Mouse (Mus musculus) heart, embryonic 14.5 days (tissue): ENCODE results near the gene Gm266. TPM values are rescaled to one million over a fixed set of nuclear protein-coding genes. Genes with fewer than 3 reads are reported as not detected.
A peak's percentile ranks its signal among the peaks of the same experiment; 100 is the strongest.

Source experiments
- ATAC-seq: fragments of 200-750 bp; cut with Nextera tagmentation; 2 replicates; pipeline ENCODE4 v1.8.0; 2017; ENCODE audit warnings: low read depth, moderate TSS enrichment; ENCODE audit not compliant: insufficient number of reproducible peaks, insufficient read depth, low FRiP score
- H3K27ac ChIP-seq, 2 experiments: fragments of 200-500 bp in 1 of 2; fragments of 300-500 bp in 1 of 2; sonication (generic) in 1 of 2; replicated peaks in 1 of 2; 2 replicates each; pipeline ENCODE4 v1.5.1; 2012 to 2014; ENCODE audit warnings: low read depth in 2 of 2, low read length in 2 of 2, control low read depth in 1 of 2, mild to moderate bottlenecking in 1 of 2, mixed read lengths in 1 of 2; ENCODE audit not compliant: control insufficient read depth in 1 of 2, insufficient read depth in 1 of 2
- H3K27me3 ChIP-seq: fragments of 300-500 bp; sonication (generic); 2 replicates; pipeline ENCODE4 v1.6.1; 2014; ENCODE audit warnings: mild to moderate bottlenecking, low read length, control low read depth; ENCODE audit not compliant: control insufficient read depth, insufficient read depth
- H3K36me3 ChIP-seq: fragments of 300-500 bp; sonication (generic); 2 replicates; pipeline ENCODE4 v1.6.1; 2014; ENCODE audit warnings: mild to moderate bottlenecking, control low read depth, low read length, mixed read lengths; ENCODE audit not compliant: control insufficient read depth, insufficient read depth
- H3K4me1 ChIP-seq, 2 experiments: fragments of 200-500 bp in 1 of 2; fragments of 300-500 bp in 1 of 2; sonication (generic) in 1 of 2; 2 replicates each; pipeline ENCODE4 v1.6.1; 2012 to 2014; ENCODE audit warnings: low read length in 2 of 2, control low read depth in 1 of 2, mixed read lengths in 1 of 2; ENCODE audit not compliant: control insufficient read depth in 2 of 2, insufficient read depth in 2 of 2
- H3K4me2 ChIP-seq: fragments of 300-500 bp; sonication (generic); 2 replicates; pipeline ENCODE4 v1.6.1; 2014; ENCODE audit warnings: mild to moderate bottlenecking, low read length
- H3K4me3 ChIP-seq, 2 experiments: fragments of 200-500 bp in 1 of 2; fragments of 300-500 bp in 1 of 2; sonication (generic) in 1 of 2; 2 replicates each; pipeline ENCODE4 v1.5.1; 2012 to 2014; ENCODE audit warnings: low read length in 2 of 2, mild to moderate bottlenecking in 2 of 2, control low read depth in 1 of 2, low read depth in 1 of 2, moderate library complexity in 1 of 2; ENCODE audit not compliant: control insufficient read depth in 1 of 2, insufficient read depth in 1 of 2
- H3K9ac ChIP-seq: fragments of 300-500 bp; sonication (generic); 2 replicates; pipeline ENCODE4 v1.6.1; 2014; ENCODE audit warnings: mild to moderate bottlenecking, low read length
- H3K9me3 ChIP-seq: fragments of 300-500 bp; sonication (generic); 2 replicates; pipeline ENCODE4 v1.6.1; 2016; ENCODE audit warnings: low read length, control low read depth; ENCODE audit not compliant: control insufficient read depth
- whole genome bisulfite sequencing: fragments of 180-500 bp; shearing (Covaris S2); extraction: QIAGEN DNeasy Blood & Tissue Kit; methylation state at CpG from one replicate; pipeline ENCODE4 v1.1.7; 2014; 5-methylcytosine and 5-hydroxymethylcytosine counted together
- polyA plus RNA-seq: library from polyadenylated mRNA; unstranded; fragments of >200 nt; fragmentation: Nextera tagmentation; extraction: Ambion mirVana; gene quantifications from 2 replicates; pipeline ENCODE4 v1.2.1, GENCODE M21; 2014

The Gm266 gene
- polyA plus RNA-seq, 1 experiment from 2014 or later = 1.4 TPM

DNA sequence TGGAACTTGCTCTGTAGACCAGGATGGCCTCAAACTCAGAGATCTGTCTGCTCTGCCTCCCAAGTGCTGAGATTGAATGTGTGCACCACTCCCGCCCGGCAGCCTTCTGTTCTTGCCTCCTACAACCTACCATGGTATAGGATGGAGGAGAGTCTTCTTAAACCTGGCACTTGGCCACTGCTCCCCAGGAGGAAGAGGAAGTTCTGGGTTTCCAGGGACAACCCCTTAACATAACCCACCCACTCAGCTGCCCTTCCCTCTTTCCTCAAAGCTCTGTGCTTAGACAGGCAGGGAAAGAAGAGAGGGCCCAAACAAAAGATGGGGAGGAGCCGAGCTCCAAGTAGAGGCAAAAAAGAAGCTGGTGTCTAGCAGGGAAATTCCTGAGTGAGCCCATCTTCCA is 44.1 kb downstream of the Gm266 start:
- Histone ChIP-seq H3K27ac (no peak overlapping the region), H3K9me3 (no peaks in the 10 kb centered on the region), H3K4me2 (no peak overlapping the region), H3K27me3 (peaks cover 73% of the 10 kb centered on the region), H3K36me3 (no peaks in the 10 kb centered on the region), H3K4me3 (no peak overlapping the region), H3K9ac (no peak overlapping the region), H3K4me1 (peaks cover 9 to 21% of the 10 kb centered on the region in 2 experiments)
- 64% methylated on average over 3 of the region's 3 CpGs for WGBS
- no peak for ATAC-seq

DNA sequence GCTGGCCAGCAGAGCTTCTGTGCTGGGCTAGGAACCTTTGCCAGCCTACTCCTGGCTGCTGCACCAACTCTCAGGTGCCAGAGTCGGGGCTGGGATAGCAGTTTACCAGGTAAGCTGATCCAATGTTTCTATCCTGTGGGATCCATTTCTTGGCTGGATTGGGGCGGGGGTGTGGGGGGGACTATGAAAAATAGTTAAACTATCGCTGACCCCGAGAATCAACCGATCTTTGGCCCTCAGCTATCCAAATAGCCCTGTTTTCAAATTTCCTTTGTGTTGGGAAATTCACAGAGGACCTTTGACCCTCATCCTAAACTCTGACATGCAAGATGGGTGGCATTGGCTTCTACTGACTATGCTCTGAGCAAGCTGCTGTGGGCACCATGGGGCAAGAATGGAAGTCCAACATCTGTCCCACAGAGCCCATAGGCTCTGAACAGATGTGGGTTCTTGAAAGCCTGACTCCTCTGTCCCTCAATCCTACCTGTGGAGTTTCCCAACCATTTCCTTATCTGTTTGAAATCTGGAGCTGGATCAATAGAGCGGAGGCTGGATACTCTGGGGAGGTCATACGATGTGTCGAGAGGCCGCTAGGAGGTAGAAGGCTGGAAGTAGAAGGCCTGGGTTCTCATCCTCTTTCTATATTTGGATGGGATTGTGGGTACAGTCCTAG is 44.8 kb downstream of the Gm266 start:
- Histone ChIP-seq H3K4me3 (no peak overlapping the region), H3K4me1 (peaks cover 9 to 22% of the 10 kb centered on the region in 2 experiments), H3K4me2 (no peak overlapping the region), H3K27me3 (peaks cover 66% of the 10 kb centered on the region), H3K27ac (no peak overlapping the region), H3K9me3 (no peaks in the 10 kb centered on the region), H3K9ac (no peak overlapping the region), H3K36me3 (no peaks in the 10 kb centered on the region)
- 90% methylated on average over 9 of the region's 9 CpGs for WGBS
- no peak for ATAC-seq

DNA sequence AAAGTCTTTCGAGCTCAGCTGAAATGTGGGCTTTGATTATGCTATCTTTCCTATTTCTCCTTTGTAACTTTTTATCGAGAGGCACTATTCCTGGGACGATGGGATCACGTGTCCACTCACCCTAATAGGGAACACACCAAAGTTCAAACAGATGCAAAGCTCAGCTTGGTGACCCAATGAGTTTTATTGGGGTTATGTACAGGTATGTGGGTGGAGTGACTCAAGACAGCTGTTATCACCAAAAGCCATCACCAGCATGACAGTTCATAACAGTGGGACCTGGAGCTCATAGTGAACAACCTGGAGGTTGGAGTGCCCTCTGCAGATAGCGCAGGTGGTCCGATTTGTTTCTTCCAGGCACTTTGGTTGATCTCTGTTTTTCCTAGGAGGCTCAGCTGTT is 46.8 kb downstream of the Gm266 start:
- H3K4me1 ChIP-seq = peaks cover 15 to 31% of the 10 kb centered on the region in 2 experiments
- no peaks in the 10 kb centered on the region for H3K36me3 ChIP-seq
- peaks cover 51% of the 10 kb centered on the region for H3K27me3 ChIP-seq
- no peak for ATAC-seq
- 82% methylated on average over 6 of the region's 6 CpGs for WGBS
- no peak overlapping the region for H3K27ac ChIP-seq
- H3K4me3 ChIP-seq = no peak overlapping the region
- no peak overlapping the region for H3K9ac ChIP-seq
- no peaks in the 10 kb centered on the region for H3K9me3 ChIP-seq
- no peak overlapping the region for H3K4me2 ChIP-seq

DNA sequence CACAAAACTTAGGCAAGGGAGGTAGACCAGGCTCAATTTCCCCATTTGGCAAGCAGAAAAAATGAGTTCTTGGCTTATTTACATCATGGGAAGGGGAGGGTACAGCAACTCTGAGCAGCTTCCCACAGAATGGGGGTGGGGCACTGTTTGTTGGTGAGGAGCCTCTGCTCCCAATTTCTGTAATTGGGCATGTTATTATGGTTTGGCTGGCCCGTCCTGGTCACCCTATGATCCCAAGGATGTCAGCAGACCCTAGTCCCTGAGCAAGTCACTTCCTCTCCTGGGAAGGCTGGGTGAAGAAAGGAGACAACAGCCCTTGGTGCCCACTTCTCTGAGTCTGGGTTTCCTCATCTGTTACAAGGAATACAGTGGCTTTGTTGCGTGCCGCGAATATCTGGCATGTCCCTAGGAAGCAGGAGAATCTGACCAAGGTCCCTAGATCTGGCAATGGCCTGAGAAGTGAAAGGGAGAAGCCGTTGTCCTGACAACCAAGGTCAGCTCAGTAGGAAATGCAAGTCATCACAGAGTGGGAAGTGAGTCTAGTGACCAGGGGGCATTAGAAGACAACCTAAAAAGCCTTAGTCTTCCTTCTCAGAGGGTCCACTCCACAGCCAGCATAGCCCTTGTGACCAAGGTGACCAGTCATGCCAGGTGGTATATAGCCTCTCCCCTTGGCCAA is 48.3 kb downstream of the Gm266 start:
- peaks cover 45% of the 10 kb centered on the region for H3K27me3 ChIP-seq
- no peak for ATAC-seq
- 67% methylated on average over 5 of the region's 5 CpGs for WGBS

DNA sequence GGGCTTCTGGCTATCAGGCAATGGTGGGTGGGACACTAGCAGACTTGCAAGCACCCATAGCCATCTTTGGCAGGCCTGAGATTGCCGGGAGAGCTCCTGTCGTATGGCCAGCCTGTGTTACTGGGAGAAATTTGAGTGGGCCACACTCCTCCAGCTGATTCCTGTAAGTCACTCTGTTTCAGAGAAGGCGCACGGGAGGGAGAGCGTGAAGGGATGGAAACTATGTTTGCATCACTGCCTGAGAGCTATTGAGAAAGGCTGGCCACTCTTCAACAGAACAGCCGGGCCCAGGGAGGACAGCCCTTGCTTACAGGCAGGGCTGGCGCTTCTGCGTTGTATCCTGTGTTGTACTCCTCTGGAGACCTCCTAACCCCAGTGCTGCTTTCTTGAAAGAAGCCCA is 49.0 kb downstream of the Gm266 start:
- no peak overlapping the region for H3K4me2 ChIP-seq
- H3K27ac ChIP-seq = no peak overlapping the region
- WGBS = 49% methylated on average over 8 of the region's 8 CpGs
- peaks cover 9 to 24% of the 10 kb centered on the region in 2 experiments for H3K4me1 ChIP-seq
- ATAC-seq = no peak
- H3K9me3 ChIP-seq = no peaks in the 10 kb centered on the region
- peaks cover 45% of the 10 kb centered on the region for H3K27me3 ChIP-seq
- H3K4me3 ChIP-seq = no peak overlapping the region
- no peak overlapping the region for H3K9ac ChIP-seq
- no peaks in the 10 kb centered on the region for H3K36me3 ChIP-seq

More for the DNA sequence above, 48.3 kb downstream of the Gm266 start:
- H3K27ac ChIP-seq = no peak overlapping the region
- H3K9ac ChIP-seq = no peak overlapping the region
- H3K4me2 ChIP-seq = no peak overlapping the region
- peaks cover 11 to 27% of the 10 kb centered on the region in 2 experiments for H3K4me1 ChIP-seq
- no peaks in the 10 kb centered on the region for H3K9me3 ChIP-seq
- no peak overlapping the region for H3K4me3 ChIP-seq
- no peaks in the 10 kb centered on the region for H3K36me3 ChIP-seq

DNA sequence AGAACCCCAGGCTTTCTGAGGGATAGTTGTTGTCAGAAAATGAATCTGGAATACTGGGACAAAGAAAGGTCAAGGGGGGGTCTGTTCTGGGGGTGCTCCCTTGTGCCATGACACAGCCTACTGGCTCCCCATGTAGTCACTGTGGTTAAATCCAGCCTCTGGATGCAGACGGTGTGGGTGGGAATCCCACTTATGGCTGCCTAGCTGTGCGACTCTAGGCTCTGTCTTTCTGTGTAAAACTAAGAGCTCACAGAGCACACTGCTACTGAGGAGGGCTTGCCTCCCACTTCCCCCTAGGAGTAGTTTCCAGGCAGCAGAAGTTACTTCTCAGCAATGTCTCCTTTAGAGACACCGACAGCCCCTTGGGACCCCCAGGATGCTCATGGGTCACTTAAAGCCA is 49.5 kb downstream of the Gm266 start:
- Histone ChIP-seq H3K4me2 (no peak overlapping the region), H3K27me3 (peaks cover 45% of the 10 kb centered on the region), H3K4me3 (no peak overlapping the region), H3K9ac (no peak overlapping the region), H3K9me3 (no peaks in the 10 kb centered on the region), H3K27ac (no peak overlapping the region), H3K4me1 (peaks cover 9 to 29% of the 10 kb centered on the region in 2 experiments), H3K36me3 (no peaks in the 10 kb centered on the region)
- no peak for ATAC-seq
- 78% methylated on average over 3 of the region's 3 CpGs for WGBS

DNA sequence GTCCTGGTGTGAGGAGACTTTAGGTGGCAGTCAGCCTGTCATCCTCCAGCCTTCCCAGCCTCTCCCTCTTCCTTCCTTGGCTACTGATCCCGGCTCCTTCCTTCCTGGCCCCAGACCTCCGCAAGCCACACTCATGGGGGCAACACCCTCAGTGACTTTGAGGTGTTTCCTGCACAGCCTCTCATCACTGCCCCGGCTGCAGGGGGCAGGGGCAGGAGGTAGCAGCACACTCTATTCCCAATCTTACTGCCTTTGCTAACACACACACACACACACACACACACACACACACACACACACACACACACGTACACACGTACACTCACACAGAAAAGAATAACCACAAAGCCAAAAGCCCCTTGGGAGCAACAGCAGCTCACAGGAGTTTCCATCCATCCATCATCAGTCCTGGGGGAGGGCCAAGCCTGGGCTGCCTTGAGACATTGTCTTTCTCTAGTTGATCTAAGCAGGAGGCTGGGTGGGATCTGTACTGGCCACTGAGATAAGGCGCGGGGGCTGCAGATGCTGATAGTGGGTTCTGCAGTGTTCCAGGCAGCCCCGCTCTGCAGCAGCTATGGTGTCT is 50.8 kb downstream of the Gm266 start:
- H3K4me2 ChIP-seq = peak overlapping the region; percentile 3; the same call in 1 of the 2 replicates
- H3K4me3 ChIP-seq = no peak overlapping the region
- WGBS = 13% methylated on average over 8 of the region's 8 CpGs
- no peaks in the 10 kb centered on the region for H3K9me3 ChIP-seq
- peak; percentile 57 for ATAC-seq
- peaks cover 22 to 42% of the 10 kb centered on the region in 2 experiments for H3K4me1 ChIP-seq
- H3K36me3 ChIP-seq = no peaks in the 10 kb centered on the region
- peaks cover 51% of the 10 kb centered on the region for H3K27me3 ChIP-seq
- peak overlapping the region; percentile 42 to 72; a peak in 3 of 4 replicates for H3K27ac ChIP-seq
- H3K9ac ChIP-seq = no peak overlapping the region
